8 mouse cellular contexts compared by ENCODE assay signal in the genomic region with DNA sequence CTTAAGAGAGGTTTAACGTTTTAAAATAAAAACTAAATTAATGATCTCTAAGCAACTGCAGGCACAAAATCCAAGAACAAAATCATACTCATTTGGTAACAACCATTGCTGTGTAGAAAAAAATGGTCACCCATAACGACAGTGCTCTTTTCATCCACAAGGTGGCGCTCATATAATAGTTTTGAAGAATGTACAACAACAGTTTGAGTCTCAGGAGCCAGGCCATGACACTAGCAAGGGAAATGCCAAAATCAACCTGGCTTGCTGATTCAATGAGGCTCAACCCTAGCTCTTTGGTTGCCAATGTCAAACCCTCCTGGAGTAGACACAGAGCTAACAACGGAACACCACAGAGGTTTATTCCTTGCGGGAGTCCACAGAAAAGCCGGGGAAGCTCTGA. TPM values are rescaled to one million over a fixed set of nuclear protein-coding genes. Genes with fewer than 3 reads are reported as not detected.
A peak's percentile ranks its signal among the peaks of the same experiment; 100 is the strongest.
DNase-seq lines count a peak whose midpoint lies in the region; ATAC-seq and TF ChIP-seq lines count a peak whose summit lies in the region.

No protein-coding gene starts in this region.

- DNase-seq in urinary bladder, postnatal 10 days (ENCODE audit: low spot score) = peak; percentile 37
- no peak for DNase-seq in urinary bladder, adult 2 months (ENCODE audit: low spot score)
- DNase-seq in cerebellum, adult 11 months = peak; percentile 70
- DNase-seq in gastrocnemius, adult 18-20 months (ENCODE audit: low spot score) = peak; percentile 84
- DNase-seq in kidney, adult 8-10 months = peak; percentile 77 to 84
- peak; percentile 87 for DNase-seq in limb, embryonic 14.5 days (ENCODE audit: low spot score)
- peak; percentile 59 for DNase-seq in retina, adult 2 months (ENCODE audit: low read depth, low spot score)
- peak; percentile 71 for DNase-seq in yolk sac, embryonic 10.5 days (ENCODE audit: low spot score)

- no peak overlapping the region for H3K4me2 ChIP-seq in limb, embryonic 14.5 days (replicated peaks; ENCODE audit: low read depth, low read length, severe bottlenecking)

- WGBS in limb, embryonic 14.5 days = 30% methylated on average over 6 of the region's 6 CpGs

- H3K4me1 ChIP-seq in limb, embryonic 14.5 days (ENCODE audit: control insufficient read depth, insufficient read depth, low read length) = no peaks in the 10 kb centered on the region

- 0 out of 2 replicates have a peak, but pooled peaks cover 4% of the 10 kb centered on the region for H3K36me3 ChIP-seq in limb, embryonic 14.5 days (ENCODE audit: control insufficient read depth, insufficient read depth, low read length)

- H3K9ac ChIP-seq in limb, embryonic 14.5 days (ENCODE audit: low read depth, low read length, severe bottlenecking) = no peak overlapping the region

- no peak overlapping the region for H3K4me3 ChIP-seq in limb, embryonic 14.5 days (replicated peaks; ENCODE audit: low read length)

- TF ChIP-seq POLR2A in limb, embryonic 14.5 days (IDR thresholded peaks at IDR 0.05; ENCODE audit: borderline replicate concordance, extremely low read depth, insufficient read depth, insufficient read length) = no peak

- H3K27me3 ChIP-seq in limb, embryonic 14.5 days (ENCODE audit: control insufficient read depth, insufficient read depth, low read length) = no peaks in the 10 kb centered on the region

- no peak overlapping the region for H3K27ac ChIP-seq in limb, embryonic 14.5 days (replicated peaks; ENCODE audit: low read depth, low read length)

- H3K9me3 ChIP-seq in limb, embryonic 14.5 days (ENCODE audit: control insufficient read depth, low read length) = peaks cover 5% of the 10 kb centered on the region; the same call in 1 of the 2 replicates

- no peak for ATAC-seq in limb, embryonic 14.5 days (ENCODE audit: low FRiP score, low read depth)

RNA-seq across cellular contexts. Expression of a gene that starts 54.0 kb away (rescaled TPM):
- polyA plus RNA-seq in urinary bladder, adult 2 months (2012; rRNA removed) = 53.1 and 66.1 TPM in 2 replicates
- total RNA-seq in gastrocnemius, adult 18-20 months (2021) = 1 to 10 TPM; 3.8 to 3.9 TPM
- 27.8 and 33.1 TPM in 2 replicates for polyA plus RNA-seq in limb, embryonic 14.5 days (2012; rRNA removed)
- polyA plus RNA-seq in limb, embryonic 14.5 days (2014; fragmentation: Nextera tagmentation; extraction: Ambion mirVana) = 16.1 TPM in 2 replicates
